Mouse (Mus musculus): Measurements from ENCODE around the gene Hyal2. TPM values are rescaled to one million over a fixed set of nuclear protein-coding genes. Genes with fewer than 3 reads are reported as not detected.

The Hyal2 gene
- polyA plus RNA-seq, 1 experiment from 2014 or later = 57.6 TPM

Other genes starting within 250 kb of the Hyal2 start
- gene Hemk1, start 229.6 kb upstream of the Hyal2 start, polyA plus RNA-seq (2016; fragmentation: Nextera tagmentation; extraction: Ambion mirVana) = 4.9 and 5.0 TPM in 2 replicates
- gene 6430571L13Rik, start 227.3 kb upstream of the Hyal2 start, polyA plus RNA-seq (2016; fragmentation: Nextera tagmentation; extraction: Ambion mirVana) = 0.06 and 0.10 TPM in 2 replicates
- 0.02 and 0.13 TPM in 2 replicates for gene Cacna2d2, start 168.3 kb upstream of the Hyal2 start, polyA plus RNA-seq (2016; fragmentation: Nextera tagmentation; extraction: Ambion mirVana)
- 25.9 and 26.4 TPM in 2 replicates for gene Tmem115, start 34.0 kb upstream of the Hyal2 start, polyA plus RNA-seq (2016; fragmentation: Nextera tagmentation; extraction: Ambion mirVana)
- 18.5 and 19.5 TPM in 2 replicates for gene Cyb561d2, start 25.8 kb upstream of the Hyal2 start, polyA plus RNA-seq (2016; fragmentation: Nextera tagmentation; extraction: Ambion mirVana)
- 15.3 and 16.0 TPM in 2 replicates for gene Nprl2, start 25.7 kb upstream of the Hyal2 start, polyA plus RNA-seq (2016; fragmentation: Nextera tagmentation; extraction: Ambion mirVana)
- not detected in 2 replicates for gene Zmynd10, start 20.6 kb upstream of the Hyal2 start, polyA plus RNA-seq (2016; fragmentation: Nextera tagmentation; extraction: Ambion mirVana)
- gene Rassf1, start 16.4 kb upstream of the Hyal2 start, polyA plus RNA-seq (2016; fragmentation: Nextera tagmentation; extraction: Ambion mirVana) = 22.2 and 24.8 TPM in 2 replicates
- 48.6 and 52.7 TPM in 2 replicates for gene Tusc2, start 4.7 kb upstream of the Hyal2 start, polyA plus RNA-seq (2016; fragmentation: Nextera tagmentation; extraction: Ambion mirVana)
- 3.6 and 3.9 TPM in 2 replicates for gene Hyal1, start 9.0 kb downstream of the Hyal2 start, polyA plus RNA-seq (2016; fragmentation: Nextera tagmentation; extraction: Ambion mirVana)
- gene Naa80, start 10.9 kb downstream of the Hyal2 start, polyA plus RNA-seq (2016; fragmentation: Nextera tagmentation; extraction: Ambion mirVana) = 12.5 and 12.9 TPM in 2 replicates
- 0.99 and 1.2 TPM in 2 replicates for gene Hyal3, start 12.9 kb downstream of the Hyal2 start, polyA plus RNA-seq (2016; fragmentation: Nextera tagmentation; extraction: Ambion mirVana)
- 171 TPM in 2 replicates for gene Ifrd2, start 19.7 kb downstream of the Hyal2 start, polyA plus RNA-seq (2016; fragmentation: Nextera tagmentation; extraction: Ambion mirVana)
- gene Sema3b, start 41.3 kb downstream of the Hyal2 start, polyA plus RNA-seq (2016; fragmentation: Nextera tagmentation; extraction: Ambion mirVana) = 0.35 and 0.52 TPM in 2 replicates
- 206 and 210 TPM in 2 replicates for gene Gnai2, start 67.4 kb downstream of the Hyal2 start, polyA plus RNA-seq (2016; fragmentation: Nextera tagmentation; extraction: Ambion mirVana)
- gene Slc38a3, start 101.6 kb downstream of the Hyal2 start, polyA plus RNA-seq (2016; fragmentation: Nextera tagmentation; extraction: Ambion mirVana) = 2.8 and 3.3 TPM in 2 replicates
- 1.9 and 2.4 TPM in 2 replicates for gene Gnat1, start 111.8 kb downstream of the Hyal2 start, polyA plus RNA-seq (2016; fragmentation: Nextera tagmentation; extraction: Ambion mirVana)
- 3.9 and 4.2 TPM in 2 replicates for gene Sema3f, start 142.5 kb downstream of the Hyal2 start, polyA plus RNA-seq (2016; fragmentation: Nextera tagmentation; extraction: Ambion mirVana)
- 84.3 and 88.6 TPM in 2 replicates for gene Rbm5, start 203.1 kb downstream of the Hyal2 start, polyA plus RNA-seq (2016; fragmentation: Nextera tagmentation; extraction: Ambion mirVana)

Data from liver, embryonic 12.5 days (tissue).